Mouse (Mus musculus): Measurements from ENCODE around the gene Pik3c2g.

The Pik3c2g gene

DNA sequence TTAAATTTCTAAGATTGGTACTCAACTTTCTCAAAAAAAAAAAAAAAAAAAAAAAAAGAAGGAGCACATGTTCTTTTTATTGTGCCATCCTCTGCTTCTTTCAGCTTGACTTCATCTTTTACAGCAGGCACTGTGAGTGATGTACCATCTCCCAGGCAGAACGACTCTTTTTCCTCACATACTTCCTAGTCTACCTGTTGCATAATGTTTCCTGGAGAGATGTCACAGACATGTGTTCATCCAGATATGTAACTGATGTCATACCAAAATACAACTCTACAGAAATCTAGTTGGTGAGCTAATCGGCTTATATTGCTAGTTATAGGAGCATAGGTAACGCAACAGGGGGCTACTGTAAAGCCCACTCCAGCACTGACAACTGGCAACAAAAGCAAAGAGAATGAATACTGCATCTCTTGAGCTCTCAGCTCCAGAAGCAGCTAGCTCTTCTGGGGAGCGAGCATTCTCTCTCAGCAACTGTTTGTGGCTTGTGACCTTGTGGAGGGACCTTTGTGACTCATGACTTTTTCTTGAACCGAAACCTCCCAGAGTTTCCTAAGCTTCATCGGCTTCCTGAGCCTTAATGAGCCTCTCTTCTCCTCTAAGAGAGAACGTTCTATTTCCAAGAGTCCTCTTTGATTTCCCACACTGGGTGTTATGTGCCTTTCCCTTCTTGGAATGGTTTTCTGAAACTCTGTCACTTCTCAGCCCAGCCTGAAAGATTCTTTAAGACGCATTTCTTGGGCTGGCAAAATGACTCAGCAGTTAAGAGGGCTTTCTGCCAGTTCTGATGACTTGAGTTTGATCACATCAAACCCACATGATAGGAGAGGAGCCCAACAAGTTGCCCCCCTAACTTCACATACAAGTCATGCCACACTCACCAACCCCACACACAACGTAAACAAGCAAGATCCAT lies 148.9 kb downstream of the Pik3c2g start:
- no peak for DNase-seq (ENCODE audit: low spot score)

DNA sequence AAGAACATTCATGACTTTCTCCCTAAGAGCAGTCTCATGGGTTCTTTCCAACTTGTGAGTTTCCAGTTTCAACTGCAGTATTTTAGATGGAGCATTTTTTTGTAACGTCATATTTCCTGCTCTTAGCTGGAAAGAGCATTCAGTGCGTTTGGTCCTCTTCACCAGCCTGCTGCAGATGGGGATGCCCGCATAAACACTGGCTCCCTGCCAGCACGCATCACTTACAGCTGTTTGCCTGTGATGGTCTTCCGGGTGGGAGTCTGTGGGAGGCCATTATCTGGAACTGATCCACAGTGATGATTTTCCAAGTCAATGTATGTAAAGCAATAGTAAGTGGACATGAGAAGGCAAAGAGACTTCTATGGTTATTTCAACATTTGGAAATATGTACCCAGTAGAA lies 151.3 kb downstream of the Pik3c2g start:
- DNase-seq (ENCODE audit: low spot score) = no peak

DNA sequence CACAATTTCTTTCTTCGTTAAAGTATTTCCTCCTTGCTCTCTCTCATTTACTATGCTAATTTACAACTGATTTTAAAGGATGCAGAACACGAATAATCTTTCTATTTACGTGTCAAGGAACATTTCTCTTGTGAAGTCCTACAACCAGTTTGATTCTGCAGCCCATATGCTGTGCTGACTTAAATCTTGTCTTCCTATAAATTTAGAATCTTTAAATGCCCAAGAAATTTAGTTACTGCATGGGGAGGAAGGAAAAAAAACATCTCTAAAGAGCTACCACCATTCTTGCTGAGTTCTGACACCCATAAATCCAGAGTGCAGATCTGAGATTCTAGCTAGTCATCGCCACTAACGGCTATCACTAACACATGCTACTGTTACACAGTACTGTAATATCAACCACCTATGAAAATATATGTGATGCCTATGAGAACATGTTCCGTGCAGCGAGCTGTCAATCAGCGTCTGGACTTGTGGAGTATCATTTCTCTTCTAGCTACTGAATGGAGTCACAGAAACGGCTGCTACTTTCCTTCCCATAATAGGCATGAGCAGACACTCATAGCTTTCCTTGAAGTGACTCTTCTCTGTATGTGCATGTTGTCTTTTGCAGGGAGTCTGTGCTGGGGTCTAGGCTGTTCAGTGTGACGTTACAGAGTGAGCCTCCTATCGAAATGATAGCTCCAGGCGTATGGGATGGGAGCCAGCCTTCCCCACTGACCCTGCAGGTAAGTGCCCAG lies 155.8 kb downstream of the Pik3c2g start:
- DNase-seq (ENCODE audit: low spot score) = no peak

DNA sequence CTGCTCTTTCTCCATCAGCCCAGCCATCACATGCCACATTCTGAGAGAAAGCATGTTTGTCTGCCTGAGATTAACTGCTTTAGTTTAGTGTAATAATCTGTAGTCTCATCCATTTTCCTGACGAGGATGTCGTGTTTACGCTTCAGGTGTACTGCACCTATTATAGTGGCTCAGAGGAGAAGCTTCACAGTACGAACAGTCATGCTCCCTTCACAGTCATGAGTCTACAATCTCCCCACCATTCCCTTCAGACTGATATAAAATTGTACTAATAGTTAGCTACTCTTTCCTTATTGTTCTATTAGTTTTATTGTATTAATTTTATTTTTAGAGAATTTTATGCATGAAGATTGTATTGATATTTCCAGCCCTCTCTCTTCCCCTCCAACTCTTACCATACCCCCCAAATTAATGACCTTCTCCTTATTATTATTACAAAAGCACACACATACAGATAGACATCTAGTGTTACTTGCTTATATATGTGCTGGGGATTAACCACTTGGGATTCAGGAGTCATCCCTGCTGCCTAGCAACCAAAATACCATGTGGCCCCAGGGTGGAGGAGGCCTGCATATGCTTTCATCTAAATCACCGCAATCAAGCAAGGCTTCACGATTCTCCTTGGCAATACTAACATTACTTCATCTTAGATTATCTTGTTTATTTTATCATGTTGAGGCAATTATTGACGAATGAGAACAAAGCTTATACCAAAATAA lies 159.9 kb downstream of the Pik3c2g start:
- DNase-seq (ENCODE audit: low spot score) = no peak

DNA sequence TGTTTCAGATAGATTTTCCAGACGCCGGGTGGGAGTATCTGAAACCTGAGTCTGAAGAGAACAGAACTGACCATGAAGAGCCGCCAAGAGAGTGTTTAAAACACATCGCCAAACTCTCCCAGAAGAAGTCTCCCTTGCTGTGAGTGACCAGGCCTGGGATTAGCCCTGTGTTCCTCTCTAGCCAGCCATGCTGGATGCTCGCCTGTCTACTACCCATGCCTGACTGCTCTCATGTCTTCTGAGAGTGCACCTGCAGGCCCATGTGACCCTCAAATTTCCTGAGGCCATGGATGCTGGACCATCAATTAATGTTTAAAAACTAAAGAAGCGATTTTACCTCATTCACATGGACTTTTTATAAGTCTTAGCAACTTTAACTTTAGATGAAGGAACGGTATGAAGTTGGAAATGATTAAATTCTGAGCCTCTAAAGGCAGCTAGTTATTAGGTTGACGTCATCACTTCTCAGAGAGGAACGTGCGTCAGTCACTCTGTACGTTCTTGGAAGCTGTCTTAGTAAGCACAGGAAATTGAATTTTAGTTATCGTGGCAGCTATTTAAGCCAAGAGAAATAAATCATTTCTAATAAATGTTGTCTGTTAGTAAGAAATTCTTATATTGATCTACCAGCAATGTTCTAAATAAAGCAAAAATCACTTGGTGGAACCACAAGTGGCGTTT lies 161.2 kb downstream of the Pik3c2g start:
- DNase-seq (ENCODE audit: low spot score) = no peak

DNA sequence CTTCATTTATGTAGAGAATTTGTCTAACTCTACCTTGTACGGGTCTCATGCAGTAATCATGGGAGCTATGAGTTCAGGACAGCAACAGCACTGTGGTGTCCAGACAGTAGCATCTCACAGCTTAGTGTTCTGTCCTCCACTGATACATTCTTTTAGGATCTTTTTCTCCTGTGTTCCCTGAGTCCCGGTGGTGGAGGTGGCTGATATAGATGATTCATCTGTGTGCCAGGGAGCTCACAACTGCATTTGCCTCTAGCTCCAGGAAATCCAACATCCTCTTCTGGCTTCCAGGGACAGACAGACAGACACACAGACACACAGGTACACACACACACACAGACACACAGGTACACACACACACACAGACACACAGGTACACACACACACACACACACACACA lies 163.6 kb downstream of the Pik3c2g start:
- no peak for DNase-seq (ENCODE audit: low spot score)

DNA sequence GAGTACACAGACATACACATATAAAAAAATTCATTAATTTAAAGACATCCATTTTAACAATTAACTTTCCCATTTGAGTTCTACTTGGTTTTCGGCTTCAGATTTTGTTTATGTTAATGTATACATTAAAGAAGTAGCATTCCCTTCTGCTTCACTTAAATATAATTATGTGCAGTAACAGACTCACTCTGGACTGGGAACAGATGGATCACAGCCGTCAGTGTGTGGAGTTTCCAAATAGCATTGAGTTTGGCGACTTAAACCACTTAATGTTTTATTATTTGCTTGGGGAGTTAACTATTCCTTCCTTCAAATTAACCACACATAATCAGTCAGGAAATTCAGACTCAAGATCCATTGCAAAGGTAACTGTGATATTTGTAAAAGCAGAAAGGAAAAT lies 164.0 kb downstream of the Pik3c2g start:
- DNase-seq (ENCODE audit: low spot score) = no peak

DNA sequence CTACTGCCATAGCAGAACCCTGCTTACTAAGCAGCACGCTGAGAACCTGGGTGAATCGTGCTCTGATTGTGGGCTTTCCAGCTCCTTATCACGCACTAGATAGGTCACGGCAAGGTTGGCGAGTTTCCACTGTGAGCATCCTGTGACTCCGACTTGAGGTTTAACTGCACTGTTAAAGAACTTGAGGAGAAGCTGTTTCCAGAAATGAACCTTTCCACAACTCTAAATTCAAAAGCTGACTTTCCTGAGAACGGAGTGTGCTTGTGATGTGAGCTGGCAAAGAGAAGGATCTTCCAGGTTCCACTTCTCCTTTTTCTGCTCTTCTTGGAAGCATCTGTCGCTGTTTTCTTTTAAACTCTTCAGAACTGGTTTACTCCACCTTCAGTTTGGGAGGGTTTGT lies 170.9 kb downstream of the Pik3c2g start:
- no peak for DNase-seq (ENCODE audit: low spot score)

DNA sequence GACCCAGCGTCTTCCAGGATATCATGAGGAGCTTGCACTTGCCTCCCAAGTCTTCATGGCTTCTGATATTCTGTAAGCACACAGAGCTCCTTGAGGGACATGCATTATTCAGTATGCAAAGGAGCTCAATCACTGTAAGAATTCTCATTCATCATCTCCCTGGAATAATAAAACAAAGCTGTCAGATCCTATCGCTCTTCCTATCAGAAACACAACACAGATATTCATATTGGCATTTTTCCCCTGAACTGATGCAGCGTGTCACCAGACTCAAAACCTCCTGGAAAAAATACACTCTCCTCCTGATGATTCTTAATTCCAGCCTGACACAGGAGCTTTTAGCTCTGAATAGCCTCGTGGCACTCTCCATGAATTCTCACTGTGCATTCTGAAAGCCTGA lies 174.0 kb downstream of the Pik3c2g start:
- no peak for DNase-seq (ENCODE audit: low spot score)

DNA sequence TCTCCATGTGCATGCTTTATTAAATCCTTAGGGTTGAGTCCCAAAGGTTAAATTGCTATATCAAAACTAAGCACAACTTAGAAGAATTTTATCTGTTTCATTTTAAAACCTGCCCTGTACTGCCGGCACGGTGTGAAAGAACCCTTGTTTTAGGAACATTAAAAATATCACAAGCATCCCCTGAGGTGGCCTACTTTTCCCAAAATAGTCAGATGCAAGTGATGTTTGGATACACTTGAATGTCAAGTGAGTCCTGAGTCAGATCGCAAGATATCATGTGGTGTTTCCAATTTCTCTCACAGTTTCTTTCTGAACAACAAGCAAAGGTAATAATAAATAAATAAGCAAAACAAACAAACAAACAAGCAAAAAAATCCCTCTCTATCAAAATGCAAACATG lies 177.4 kb downstream of the Pik3c2g start:
- no peak for DNase-seq (ENCODE audit: low spot score)

DNA sequence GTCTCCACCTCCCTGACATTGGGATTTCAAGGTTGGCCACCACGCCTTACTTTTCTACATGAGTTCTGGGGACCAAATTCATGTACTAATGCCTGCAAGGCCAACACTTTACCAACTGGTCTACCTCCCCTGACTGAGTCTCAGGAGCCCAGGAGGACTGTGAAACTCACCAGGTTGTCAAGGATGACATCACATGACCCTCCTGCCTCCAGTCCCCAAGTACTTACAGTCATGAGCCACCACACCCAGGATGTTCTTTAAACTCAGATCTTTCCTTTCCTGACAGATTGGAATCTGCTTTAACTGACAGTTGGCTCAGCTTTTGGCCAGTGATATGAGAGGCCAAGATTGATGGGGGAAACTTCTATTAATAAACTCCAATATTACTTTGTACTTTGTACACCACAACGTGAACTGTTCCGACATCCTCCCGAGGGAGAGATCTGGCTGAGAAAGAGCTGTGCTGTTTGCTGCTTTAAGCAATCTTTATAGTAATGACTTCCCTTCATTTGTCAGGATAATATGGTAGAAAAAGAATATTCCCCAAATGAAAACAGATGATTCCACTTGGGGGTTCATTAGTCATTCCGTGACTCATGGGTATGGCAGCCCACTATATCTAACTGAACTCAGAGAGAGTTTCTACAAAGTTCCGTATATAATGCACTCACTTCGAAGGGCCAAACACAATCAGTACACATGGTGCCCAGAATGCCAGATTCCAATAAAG lies 182.9 kb downstream of the Pik3c2g start:
- no peak for DNase-seq (ENCODE audit: low spot score)

DNA sequence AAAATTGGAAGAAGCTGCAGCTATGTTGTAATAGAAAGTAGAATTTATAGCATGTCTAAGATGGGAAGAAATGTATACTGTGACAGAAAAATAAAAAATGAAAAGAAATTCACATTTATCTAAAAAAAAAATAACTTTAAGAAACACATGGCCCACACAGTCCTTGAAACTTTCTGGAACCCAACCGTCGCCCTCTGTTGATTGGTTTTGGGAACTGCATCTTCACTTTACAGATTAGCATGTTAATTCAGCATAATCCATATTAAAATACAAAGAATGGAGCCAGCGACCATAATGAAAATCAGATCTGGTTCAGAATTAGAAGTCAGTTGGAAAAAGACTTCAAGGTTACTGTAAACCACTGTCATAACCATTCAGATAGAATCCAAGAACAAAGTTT lies 183.5 kb downstream of the Pik3c2g start:
- no peak for DNase-seq (ENCODE audit: low spot score)

DNA sequence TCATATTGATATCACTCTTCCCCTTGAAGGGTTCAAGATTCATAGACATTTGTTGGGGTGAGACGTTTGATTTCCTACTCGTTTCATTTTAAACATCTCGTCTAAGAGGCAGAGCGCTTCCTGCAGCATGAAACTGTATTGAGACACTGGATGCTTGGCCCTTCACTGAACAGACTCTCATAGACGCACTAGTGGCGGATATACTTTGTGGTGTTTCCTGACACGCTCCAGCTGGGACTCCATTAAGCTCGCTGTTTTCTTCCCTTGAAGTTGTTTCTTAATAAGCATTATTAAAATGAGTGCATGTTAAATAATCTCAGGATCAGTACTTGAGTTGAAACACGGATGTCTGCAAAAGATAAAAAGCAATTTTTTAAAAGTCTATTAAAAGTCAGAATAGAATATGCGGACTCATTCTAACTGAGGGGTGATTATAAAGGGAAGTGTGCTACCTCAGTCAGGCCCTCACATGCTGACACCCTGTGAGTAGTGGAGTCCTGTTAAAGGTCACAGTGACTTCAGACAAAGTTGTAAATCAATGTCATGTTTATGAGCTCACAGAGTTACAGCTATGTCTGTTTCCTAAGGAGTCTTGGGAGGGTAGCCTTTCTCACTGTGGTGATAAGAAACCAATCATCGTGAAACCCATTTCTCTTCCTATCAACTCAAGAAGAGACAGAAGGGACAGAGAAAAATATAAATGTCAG lies 190.7 kb downstream of the Pik3c2g start:
- no peak for DNase-seq (ENCODE audit: low spot score)

DNA sequence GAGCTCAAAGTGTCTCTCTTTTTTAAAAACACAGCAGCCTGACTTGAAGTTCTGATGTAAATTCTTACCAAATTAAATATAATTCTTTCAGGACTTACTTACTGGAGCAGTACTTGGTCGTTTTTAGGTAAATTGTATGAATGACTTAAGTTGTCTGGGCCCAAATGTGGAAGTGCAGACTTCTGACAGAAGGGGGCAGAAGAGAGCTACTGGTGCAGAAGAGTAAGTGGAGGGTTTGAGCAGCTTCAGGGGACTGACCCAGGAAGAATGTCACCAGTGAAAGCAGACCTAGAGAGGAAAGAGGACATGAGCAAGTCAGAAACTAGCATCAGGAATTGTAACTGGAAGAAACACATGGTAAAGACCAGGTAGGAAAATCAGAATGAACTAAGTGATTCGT lies 193.0 kb downstream of the Pik3c2g start:
- no peak for DNase-seq (ENCODE audit: low spot score)

DNA sequence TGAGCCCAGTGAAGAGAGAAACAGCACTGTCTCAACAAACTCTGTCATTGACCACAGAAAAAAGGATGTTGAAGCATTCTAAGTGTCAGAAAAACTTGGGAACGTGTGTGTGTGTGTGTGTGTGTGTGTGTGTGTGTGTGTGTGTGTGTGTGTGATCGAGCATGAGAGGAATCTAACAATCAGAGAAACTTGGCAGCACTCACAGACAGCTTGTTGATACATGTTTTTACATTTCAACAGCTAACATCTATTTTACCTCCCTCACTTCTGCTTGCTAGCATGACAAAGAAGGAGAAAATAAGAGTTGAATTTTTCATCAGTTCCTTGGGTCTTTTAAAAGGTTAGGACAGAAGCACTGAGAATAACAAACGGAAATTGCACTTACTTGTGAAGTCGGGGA lies 202.5 kb downstream of the Pik3c2g start:
- DNase-seq (ENCODE audit: low spot score) = no peak

DNA sequence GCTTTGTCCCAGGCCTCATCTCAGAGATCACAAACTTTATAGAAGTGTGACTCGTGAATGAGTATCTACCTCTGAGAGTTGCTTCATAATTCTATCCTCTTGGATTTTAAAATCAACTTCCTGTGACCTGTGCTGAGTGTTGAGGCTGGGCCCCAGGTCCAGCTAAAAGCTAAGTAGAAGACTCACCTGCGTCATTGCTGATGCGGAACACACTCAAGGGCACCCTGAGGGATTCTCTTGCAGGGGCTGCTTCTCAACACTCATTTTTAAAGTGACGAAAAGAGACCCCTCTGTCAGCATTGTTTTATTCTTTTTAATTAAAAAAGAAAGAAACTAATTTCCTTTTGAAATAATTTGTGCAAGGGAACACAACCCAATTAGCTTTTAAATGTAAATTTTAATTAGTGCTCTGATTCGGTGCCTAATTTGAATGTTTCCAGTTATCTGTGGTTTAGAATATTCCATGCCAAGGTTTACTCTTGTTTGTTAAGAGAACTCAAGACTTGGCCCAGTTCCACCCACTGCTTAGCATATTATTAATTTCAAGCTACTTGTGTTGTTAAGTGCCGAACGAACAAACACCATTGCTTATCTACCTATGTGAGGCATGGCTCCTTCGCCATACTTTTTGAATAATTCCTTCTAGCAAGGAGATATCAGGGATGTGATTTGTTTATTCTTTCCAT lies 212.7 kb downstream of the Pik3c2g start:
- no peak for DNase-seq (ENCODE audit: low spot score)

DNA sequence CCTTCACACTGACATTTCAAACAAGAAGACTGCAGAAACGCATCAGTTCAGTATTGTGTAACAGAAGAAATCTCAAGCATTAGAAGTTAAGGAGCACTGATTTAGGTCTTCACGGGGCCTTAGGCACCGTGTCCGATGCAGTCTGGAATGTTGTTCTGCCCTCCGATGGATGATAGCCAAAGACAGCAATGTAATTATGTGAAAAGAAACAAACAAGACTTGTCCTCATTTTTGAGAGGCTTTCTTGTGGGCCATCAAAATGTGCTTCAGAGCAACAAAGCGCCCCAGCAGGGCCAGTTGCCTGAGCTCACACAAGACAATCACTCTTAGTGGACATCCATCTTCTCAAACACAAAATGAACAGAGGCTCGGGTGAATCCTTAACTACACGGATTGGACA lies 234.9 kb downstream of the Pik3c2g start:
- no peak for DNase-seq (ENCODE audit: low spot score)

DNA sequence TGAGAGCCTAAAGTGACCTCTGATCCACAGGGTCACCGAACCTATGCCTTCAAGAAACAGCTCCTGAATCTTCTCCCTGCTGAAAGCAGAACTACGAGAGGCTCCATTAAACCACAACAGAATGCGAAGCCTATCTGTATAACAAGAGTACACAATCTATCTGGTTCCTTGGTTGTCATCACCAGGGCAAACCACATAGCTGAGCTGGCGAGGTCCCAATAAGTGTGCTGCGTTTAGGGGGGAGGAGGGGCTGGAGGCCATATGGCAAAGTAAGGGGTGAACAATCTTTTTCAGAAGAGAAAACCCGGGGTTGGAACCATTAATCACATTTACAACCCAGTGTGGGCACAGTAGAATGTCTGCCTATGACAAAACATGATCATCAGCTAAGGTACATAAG lies 251.2 kb downstream of the Pik3c2g start:
- DNase-seq (ENCODE audit: low spot score) = peak; percentile 7

DNA sequence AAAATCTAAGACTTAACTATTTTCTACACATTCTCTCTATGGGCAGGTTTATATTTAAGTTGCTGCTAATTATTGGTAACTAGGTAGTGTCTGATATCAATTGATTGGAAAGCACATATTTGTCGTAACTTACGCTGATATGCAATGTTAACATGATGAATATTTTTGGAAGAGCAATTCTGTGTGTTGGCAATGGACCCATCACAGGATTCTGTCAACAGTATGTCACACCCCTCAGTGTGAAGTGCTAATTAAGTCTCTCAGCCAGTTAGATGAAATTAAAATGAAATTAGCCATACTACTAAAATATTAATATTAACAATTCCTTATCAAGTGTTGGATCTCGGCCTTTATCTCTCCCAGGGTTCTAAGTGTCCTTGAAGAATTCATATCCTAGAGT lies 251.7 kb downstream of the Pik3c2g start:
- no peak for DNase-seq (ENCODE audit: low spot score)

DNA sequence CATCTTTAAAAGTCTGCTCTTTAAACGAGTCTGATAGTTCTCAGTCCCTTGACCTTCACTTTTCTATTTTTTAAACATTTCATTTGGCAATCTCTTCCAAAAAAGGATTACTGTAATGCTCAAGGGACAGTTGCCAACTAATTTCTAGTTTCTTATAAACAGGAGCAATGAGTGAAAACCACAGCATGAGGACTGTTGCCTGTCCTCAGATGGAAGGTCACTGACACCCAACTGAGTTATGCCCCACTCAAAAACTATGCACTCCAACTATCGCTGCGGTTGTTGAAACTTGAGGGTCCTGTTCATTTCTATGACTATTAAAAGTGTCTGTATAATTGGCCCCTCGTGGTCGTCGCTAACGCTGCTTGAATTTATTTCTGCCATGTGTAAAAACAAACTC lies 252.9 kb downstream of the Pik3c2g start:
- DNase-seq (ENCODE audit: low spot score) = no peak

Data from MN1 (cell line).